Mouse (Mus musculus) kidney, postnatal 4 days (tissue): ENCODE data around the gene Ctnnd2.
"Not testable (repeated sequence)": the region's sequence is repeated elsewhere in the genome, so short reads cannot be mapped to it uniquely, and the experiment has no call there.

Experiments
- DNase-seq, 2 experiments: peaks; one replicate each; pipeline ENCODE4 v3.0.0; 2021; ENCODE audit warnings: mixed read lengths in 2 of 2

The Ctnnd2 gene

GRCm38 (mm10) chr15:30172391-30173281 lies at the start of gene Ctnnd2:
Gene Ctnnd2, plus strand, starts transcription at chr15:30172593.
- DNase-seq: peak; percentile 63 to 76

DNA sequence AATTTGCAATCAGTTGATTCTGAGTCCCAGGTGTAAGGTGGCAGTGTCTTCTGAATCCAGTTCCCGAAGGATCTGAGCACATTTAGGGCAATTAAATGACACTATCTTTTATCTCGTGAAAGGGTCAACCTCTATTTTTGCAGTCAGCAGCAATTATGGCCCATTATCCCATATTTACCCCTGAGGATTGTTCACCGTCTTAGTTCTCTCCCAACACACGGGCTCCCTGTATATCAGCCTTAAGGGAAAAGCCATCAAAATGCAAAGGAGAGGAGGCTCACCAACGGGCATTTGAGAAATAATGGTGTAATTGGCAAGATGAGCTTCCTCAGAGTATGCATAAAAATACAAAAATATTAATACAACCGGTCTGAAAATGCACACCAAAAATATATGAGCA lies 41.7 kb upstream of the Ctnnd2 start:
- DNase-seq: no peak

GRCm38 (mm10) chr15:30139626-30140025 lies 32.8 kb upstream of the Ctnnd2 start:
- not testable (repeated sequence) for DNase-seq

DNA sequence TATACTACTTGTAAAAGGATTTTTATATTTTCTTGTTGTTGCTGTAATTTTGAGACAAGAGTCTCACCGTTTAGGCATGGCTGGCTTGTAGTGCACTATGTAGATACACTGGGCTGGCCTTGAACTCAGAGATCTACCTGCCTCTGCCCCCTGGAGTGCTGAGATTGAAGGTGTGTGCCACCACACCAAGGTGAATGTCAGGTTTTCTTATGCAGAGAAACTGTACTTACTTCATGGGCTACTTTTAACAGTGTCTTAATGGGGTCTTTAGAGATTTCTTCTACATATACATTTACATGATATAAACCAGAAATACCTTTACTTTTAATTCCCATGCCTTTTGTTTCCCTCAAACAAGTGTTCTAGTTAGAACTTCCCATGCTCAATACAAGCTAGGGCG lies 27.0 kb upstream of the Ctnnd2 start:
- DNase-seq: no peak

GRCm38 (mm10) chr15:30152176-30152575 lies 20.2 kb upstream of the Ctnnd2 start:
- no peak for DNase-seq

DNA sequence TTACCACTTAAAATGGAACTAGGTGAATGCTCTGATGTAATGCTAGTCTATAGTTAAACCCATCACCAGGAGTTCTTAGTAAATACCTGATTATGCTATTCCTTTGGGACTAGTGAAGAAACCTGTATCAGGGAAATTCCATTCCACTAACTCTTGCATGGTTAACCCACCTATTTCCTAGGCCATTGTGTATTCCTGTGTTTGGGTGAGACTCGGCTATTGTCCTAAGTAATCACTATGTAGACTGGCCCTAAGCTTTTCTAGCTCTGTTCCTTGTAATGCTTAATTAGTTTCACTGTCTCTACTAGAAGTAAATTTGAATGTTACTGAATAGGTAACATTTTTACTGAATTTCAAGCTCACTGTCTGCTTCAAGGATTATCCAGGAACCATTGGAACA lies 14.4 kb upstream of the Ctnnd2 start:
- DNase-seq: no peak

- no peak for DNase-seq
These were observed 2.4 kb upstream of the Ctnnd2 start for GRCm38 (mm10) chr15:30170031-30170430.

GRCm38 (mm10) chr15:30171493-30172195 lies 749 bp upstream of the Ctnnd2 start:
- DNase-seq: no peak

DNA sequence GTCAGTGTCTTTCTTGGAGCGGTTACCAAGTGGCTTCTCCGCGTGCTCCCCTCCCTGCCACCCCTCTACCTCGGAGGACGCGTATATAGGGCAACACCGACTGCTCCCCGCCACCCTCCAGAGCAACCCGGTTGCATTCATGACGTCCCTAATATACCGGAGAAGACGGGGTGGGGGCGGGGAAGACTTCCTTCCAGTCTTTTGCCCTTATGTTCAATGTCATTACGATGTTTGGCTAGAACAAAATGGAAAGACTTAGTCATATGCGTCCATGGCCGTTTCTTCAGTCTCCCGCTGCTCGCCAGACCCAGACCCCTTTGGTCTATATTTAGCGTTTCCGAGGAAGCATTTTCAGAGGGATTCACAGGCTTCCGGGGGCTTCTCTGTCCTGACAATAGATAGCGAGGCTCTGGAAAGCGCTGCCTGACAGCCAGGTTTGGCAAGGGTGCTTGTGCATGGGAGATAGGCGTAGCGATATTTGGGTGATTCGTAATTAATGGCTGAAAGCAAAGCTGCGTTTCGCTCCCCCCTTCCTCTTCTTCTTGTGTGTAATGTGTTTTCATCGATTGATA lies 1.1 kb downstream of the Ctnnd2 start:
- DNase-seq: peak; percentile 3

DNA sequence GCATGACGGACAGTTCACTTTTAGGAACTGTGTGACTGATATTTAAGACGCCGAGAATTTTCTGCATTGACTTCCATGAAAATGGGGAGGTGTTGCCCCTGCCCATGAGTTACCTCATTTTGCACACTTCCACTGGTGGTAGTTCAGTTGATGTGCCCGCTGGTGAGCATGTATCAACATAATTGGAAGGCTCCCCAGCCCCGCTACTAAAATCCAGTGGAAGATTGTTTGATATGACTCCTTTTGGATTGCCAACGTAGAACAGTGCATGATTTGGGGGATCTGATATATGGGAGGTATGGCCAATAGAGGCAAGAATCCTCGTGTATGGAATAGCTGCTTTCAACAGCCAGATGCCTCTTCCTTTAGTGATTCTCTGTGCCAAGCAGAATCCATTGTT lies 1.9 kb downstream of the Ctnnd2 start:
- no peak for DNase-seq

DNA sequence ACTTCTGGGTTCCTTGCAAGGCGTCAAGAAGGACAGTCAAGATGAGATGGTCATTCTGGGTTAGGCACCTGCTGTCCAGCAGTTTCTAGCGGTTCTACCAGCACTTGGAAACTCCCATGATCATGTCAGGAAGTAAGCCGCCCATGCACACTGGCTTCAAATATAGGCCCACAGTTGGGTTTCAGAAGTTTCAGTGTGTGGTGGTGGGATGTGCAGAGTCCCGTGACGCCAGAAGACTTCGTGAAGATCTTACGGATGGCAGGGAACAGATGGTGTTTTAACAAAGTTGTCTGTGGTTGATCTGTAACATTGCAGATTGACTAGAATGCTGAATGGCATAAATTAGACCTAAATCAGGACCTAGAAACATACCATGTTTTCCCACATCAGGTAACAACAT lies 11.6 kb downstream of the Ctnnd2 start:
- DNase-seq: no peak

DNA sequence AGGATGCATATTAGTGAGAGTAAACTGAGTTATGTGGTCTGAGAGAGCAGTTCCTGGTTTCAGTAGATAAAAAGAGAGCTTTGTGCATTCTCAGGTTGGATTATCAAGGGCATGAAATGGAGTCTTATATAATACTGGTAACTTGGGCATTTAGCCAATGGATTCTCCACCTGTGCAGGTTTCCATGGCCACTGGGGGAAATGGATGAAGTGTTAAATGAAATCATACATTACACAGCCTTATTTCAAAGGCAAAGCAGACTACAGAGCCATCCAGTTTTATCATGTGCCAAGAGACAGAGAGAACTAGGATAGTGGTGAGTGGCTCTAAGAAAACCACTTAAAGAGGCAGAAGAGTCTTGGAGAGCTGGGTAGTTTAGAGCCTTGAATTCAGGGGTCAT lies 18.5 kb downstream of the Ctnnd2 start:
- no peak for DNase-seq

DNA sequence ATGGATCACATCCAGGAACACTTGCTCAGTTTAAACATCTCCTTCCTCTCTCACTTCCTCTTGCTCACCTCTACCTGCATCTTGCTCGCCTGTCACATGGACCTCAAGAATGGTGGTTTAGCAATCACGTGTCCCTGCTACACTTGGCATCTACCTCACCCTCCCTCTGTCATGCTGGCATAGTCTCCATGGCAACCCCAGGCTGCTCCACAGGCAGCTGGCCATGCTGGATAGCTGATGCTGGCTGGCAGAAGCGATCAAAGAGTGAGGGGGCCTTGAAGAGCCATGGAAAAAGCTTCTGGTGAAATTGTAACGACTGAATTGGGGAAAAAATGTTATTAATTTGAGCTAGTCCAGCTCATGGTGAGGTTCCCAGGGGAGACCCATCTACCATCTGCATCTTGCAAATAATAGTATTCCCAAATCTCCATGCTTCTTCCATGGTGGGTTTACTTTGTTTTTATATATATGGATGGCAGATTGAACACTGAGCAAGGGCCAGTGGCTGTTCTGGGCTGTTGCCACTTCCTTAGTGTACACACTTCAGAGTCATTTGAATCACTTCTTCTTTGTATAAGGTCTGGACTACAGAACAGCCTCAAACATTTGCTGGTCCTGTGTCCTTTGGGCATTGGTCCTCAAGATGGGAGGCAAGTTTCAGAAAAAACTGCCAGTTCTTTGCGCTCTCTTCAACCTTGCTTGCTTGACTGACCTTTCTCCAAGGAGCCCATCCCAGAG lies 19.7 kb downstream of the Ctnnd2 start:
- no peak for DNase-seq

DNA sequence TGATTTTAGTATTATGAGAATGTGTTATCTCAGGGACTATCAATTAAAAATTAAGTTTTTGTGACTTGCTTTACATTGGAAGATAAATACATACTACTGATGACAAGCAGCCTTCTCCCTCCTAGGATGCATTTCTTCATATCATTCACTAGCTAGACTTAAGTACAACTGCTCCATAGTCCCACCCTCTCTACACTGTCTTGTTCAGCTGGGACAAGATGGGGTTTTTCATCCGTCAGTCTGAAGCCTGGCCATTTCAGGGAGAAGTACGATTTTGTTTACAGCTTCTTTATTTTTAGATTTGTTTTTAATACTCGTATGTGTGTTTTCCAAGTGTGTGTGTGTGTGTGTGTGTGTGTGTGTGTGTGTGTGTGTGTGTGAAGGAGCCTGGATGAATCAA lies 26.0 kb downstream of the Ctnnd2 start:
- DNase-seq: no peak

GRCm38 (mm10) chr15:30199785-30200184 lies 27.4 kb downstream of the Ctnnd2 start:
- DNase-seq: no peak

- DNase-seq: no peak
These were observed 28.8 kb downstream of the Ctnnd2 start for GRCm38 (mm10) chr15:30201211-30201610.

- no peak for DNase-seq
These were observed 29.2 kb downstream of the Ctnnd2 start for GRCm38 (mm10) chr15:30201617-30202016.

- no peak for DNase-seq
These were observed 40.4 kb downstream of the Ctnnd2 start for GRCm38 (mm10) chr15:30212746-30213145.

DNA sequence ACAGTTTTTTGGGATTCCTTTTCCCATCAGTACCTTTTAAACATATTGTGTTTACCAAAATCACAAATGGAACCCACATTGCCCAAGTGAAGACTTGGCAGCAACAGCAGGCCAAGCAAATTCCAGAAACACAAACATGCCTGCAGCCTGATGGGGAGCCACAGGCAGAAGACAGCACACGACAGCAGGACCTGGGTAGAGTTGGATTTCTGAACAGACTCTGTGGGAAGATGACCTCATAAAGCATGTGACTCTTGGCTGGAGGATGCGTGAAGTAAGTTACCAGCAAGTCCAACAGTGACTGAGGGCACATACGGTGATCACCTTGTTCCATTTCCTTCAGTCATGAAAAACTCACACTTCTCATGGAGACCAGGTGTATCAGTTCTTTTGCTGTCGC lies 43.5 kb downstream of the Ctnnd2 start:
- no peak for DNase-seq

- DNase-seq: no peak
These were observed 56.7 kb downstream of the Ctnnd2 start for GRCm38 (mm10) chr15:30229112-30229511.

DNA sequence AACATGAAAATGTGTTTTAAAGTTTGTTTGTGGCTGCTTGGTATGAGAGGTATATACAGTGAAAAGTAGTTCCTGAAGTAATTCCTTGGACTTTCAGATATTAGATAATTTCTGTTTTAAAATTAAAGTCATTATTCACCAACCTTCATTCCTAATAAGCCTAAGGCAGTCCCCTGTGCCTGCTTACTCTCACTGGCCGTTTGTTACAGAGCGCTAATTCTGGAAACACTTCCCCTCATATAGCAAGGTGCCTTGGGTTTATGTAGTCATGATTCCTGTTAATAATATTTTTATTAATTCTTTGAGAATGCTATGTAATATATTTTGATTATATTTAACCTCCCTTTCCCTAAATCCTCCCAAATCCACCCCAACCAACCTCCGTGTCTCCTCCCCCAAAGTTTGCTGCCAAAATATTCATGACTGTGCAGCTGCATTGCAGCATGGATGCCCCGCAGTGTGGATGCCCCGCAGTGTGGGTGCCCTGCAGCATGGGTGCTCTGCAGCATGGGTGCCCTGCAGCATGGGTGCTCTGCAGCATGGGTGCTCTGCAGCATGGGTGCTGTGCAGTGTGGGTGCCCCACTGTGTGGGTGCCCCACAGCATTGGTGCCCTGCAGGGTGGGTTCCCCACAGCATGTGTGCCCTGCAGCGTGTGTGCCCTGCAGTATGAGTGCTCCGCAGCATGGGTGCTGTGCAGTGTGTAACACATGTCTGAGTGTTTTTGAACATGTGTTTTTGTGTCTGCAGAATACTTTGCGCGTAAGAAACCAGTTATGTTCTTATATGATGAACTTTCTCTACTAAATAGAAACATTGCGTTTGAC lies 63.0 kb downstream of the Ctnnd2 start:
- DNase-seq: no peak

DNA sequence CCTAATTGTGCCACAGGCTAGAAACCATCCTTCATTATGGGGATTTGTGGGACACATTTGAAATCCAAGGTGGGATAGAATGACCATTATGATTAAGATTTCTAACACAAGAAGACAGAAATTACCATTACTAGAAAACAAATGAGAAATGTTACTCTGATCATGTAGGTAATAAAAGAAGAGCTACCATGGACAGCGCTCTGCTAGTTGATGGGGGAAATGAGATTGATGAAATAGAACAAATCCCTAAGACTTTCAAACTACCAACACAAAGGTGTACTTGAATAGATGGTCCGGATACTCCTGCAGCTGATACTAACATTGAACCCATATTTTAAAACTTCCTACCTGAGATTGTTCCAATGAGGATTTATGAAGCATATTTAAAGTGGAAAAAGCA lies 68.5 kb downstream of the Ctnnd2 start:
- no peak for DNase-seq
